Comparison of ENCODE assay signal across 9 mouse cellular contexts in the genomic region with DNA sequence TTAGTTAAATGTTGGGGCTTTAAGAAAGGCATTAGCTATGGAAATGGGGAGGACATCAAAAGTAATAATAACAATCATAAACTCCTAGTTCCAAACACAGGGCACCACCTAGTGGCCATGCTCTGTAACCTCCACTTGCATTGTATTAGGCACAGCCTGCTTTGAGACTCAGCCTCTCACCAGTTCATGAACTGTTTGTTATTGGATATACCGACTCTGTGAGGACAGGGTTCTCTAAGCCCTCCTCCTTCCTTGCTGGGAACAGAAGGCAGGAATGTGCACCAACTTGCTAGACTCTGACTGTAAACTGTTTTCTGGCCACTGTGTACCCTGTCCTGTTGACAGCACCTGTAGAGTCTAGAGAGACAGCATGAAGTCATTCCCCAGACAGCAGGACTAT.
DNase-seq lines count a peak whose midpoint lies in the region; ATAC-seq and TF ChIP-seq lines count a peak whose summit lies in the region.
"Had no signal": no experiment of that assay in that cellular context is flagged by ENCODE, and none has a peak within 500 bp of the region (broad histone marks: within the 10 kb centered on the region; RNA-seq: fewer than 3 reads in every experiment).

No protein-coding gene starts in this region.

- WGBS in liver, embryonic 16.5 days (ENCODE audit: insufficient replicate concordance) = 65% methylated on average over 1 of the region's 1 CpGs

- no peaks in the 10 kb centered on the region for H3K9me3 ChIP-seq in liver, embryonic 16.5 days (replicated peaks; ENCODE audit: control insufficient read depth, low read length)

- no peaks in the 10 kb centered on the region for H3K27me3 ChIP-seq in liver, embryonic 16.5 days (ENCODE audit: control insufficient read depth, insufficient read depth, low read depth, low read length)
- H3K27me3 ChIP-seq: Patski had no signal

- no peak overlapping the region for H3K4me2 ChIP-seq in liver, embryonic 16.5 days (ENCODE audit: low read depth, low read length)

- no peaks in the 10 kb centered on the region for H3K4me1 ChIP-seq in cortical plate, adult 2 months (ENCODE audit: control insufficient read depth, insufficient read depth, low read length)
- H3K4me1 ChIP-seq in liver, embryonic 16.5 days (ENCODE audit: control insufficient read depth, low read depth, low read length) = no peaks in the 10 kb centered on the region

- H3K27ac ChIP-seq in cortical plate, adult 2 months (ENCODE audit: insufficient read depth, low read length) = no peak overlapping the region
- H3K27ac ChIP-seq in liver, embryonic 16.5 days (ENCODE audit: low read length) = no peak overlapping the region

- peaks cover 82% of the 10 kb centered on the region for H3K36me3 ChIP-seq in liver, embryonic 16.5 days (ENCODE audit: control insufficient read depth, insufficient read depth)

- peak; percentile 65 to 66 for DNase-seq in cerebellum, adult 18-20 months
- DNase-seq in cerebellum, adult 11-12 months = no peak
- DNase-seq in right cerebral cortex, postnatal 14 days = peak; percentile 63
- no peak for DNase-seq in right cerebral cortex, postnatal 36 days (ENCODE audit: low spot score in 2 of 2)
- DNase-seq in heart, postnatal 4 days = peak; percentile 78
- DNase-seq in retina, embryonic 14.5 days (ENCODE audit: low spot score) = peak; percentile 84

- TF ChIP-seq CTCF in cortical plate, adult 2 months (IDR thresholded peaks at IDR 0.05; ENCODE audit: extremely low read depth, insufficient read depth, low read length) = peak; percentile 68

- 0 out of 2 replicates have a peak, but pooled peaks have one; percentile 13 for ATAC-seq in liver, embryonic 16.5 days (ENCODE audit: low read depth)
- ATAC-seq: Patski had no signal

- TF ChIP-seq POLR2A in cortical plate, adult 2 months (IDR thresholded peaks at IDR 0.05; ENCODE audit: extremely low read depth, insufficient read depth, low read length) = no peak

- no peak overlapping the region for H3K4me3 ChIP-seq in cortical plate, adult 2 months (ENCODE audit: insufficient read depth, low read length)
- H3K4me3 ChIP-seq in liver, embryonic 16.5 days (ENCODE audit: low read depth, low read length) = no peak overlapping the region

- no peak overlapping the region for H3K9ac ChIP-seq in liver, embryonic 16.5 days (ENCODE audit: low read depth, low read length)

Comparison
In these comparisons a context has a peak if more than half of its experiments do, and no peak if none do; other contexts are left out.
1. DNase-seq: peak in cerebellum, adult 18-20 months (2 of 2), right cerebral cortex, postnatal 14 days (single experiment), heart, postnatal 4 days (single experiment) and retina, embryonic 14.5 days (single experiment); none in cerebellum, adult 11-12 months (single experiment) and right cerebral cortex, postnatal 36 days (0 of 2).